Mouse (Mus musculus) ES-E14 (cell line): Measurements from ENCODE around the gene Ptk7. TPM values are rescaled to one million over a fixed set of nuclear protein-coding genes. Genes with fewer than 3 reads are reported as not detected.
A peak's percentile ranks its signal among the peaks of the same experiment; 100 is the strongest.
"Not testable (repeated sequence)": the region's sequence is repeated elsewhere in the genome, so short reads cannot be mapped to it uniquely, and the experiment has no call there.

Source experiments
- DNase-seq: peaks from one replicate; pipeline ENCODE4 v3.0.0-alpha.2; 2013; ENCODE audit warnings: low read depth, low spot score
- H3K27ac ChIP-seq: 2 replicates; pipeline ENCODE4 v1.5.1; 2012; ENCODE audit warnings: low read depth, mild to moderate bottlenecking, low read length, moderate library complexity, mixed read lengths; ENCODE audit not compliant: poor library complexity, insufficient read depth, severe bottlenecking
- H3K36me3 ChIP-seq: 2 replicates; pipeline ENCODE4 v1.6.1; 2012; ENCODE audit warnings: mild to moderate bottlenecking, low read length, moderate library complexity, mixed read lengths; ENCODE audit not compliant: control insufficient read depth, poor library complexity, insufficient read depth, severe bottlenecking
- H3K4me1 ChIP-seq, 2 experiments: fragments of 150-350 bp in 1 of 2; sonication (generic) in 1 of 2; 2 replicates each; pipeline ENCODE4 v1.6.1; 2012; ENCODE audit warnings: low read length in 2 of 2, mild to moderate bottlenecking in 1 of 2, mixed read lengths in 1 of 2; ENCODE audit not compliant: control insufficient read depth in 2 of 2, insufficient read depth in 2 of 2, poor library complexity in 1 of 2
- H3K4me3 ChIP-seq, 2 experiments: fragments of 150-350 bp in 1 of 2; sonication (generic) in 1 of 2; 2 replicates each; pipeline ENCODE4 v1.5.1; 2012; ENCODE audit warnings: low read length in 2 of 2, low read depth in 1 of 2, mild to moderate bottlenecking in 1 of 2, mixed read lengths in 1 of 2; ENCODE audit not compliant: insufficient read depth in 1 of 2, poor library complexity in 1 of 2, severe bottlenecking in 1 of 2
- H3K9ac ChIP-seq: 2 replicates; pipeline ENCODE4 v1.6.1; 2012; ENCODE audit warnings: low read depth, mild to moderate bottlenecking, low read length, mixed read lengths; ENCODE audit not compliant: poor library complexity, insufficient read depth, severe bottlenecking
- H3K9me3 ChIP-seq: fragments of 150-350 bp; sonication (generic); 2 replicates; pipeline ENCODE4 v1.6.1; 2012; ENCODE audit warnings: low read depth, mild to moderate bottlenecking, low read length; ENCODE audit not compliant: control insufficient read depth, insufficient read depth
- CHD2 ChIP-seq: IDR thresholded peaks from 2 replicates; pipeline ENCODE4 v1.6.1; 2014; ENCODE audit warnings: mild to moderate bottlenecking, low read depth, low read length, inconsistent platforms
- HCFC1 ChIP-seq: IDR thresholded peaks from 2 replicates; pipeline ENCODE4 v1.6.1; 2012; ENCODE audit warnings: low read length, inconsistent platforms, borderline replicate concordance; ENCODE audit not compliant: insufficient read depth
- MAFK ChIP-seq: IDR thresholded peaks from 2 replicates; pipeline ENCODE4 v1.6.1; 2014; ENCODE audit warnings: mild to moderate bottlenecking, low read depth, low read length, inconsistent platforms; ENCODE audit not compliant: insufficient read depth
- ZC3H11A ChIP-seq: IDR thresholded peaks from 2 replicates; pipeline ENCODE4 v1.6.1; 2012; ENCODE audit warnings: low read depth, mild to moderate bottlenecking, inconsistent platforms, low read length, borderline replicate concordance
- ZNF384 ChIP-seq: IDR thresholded peaks from 2 replicates; pipeline ENCODE4 v1.6.1; 2012; ENCODE audit warnings: low read depth, low read length, inconsistent platforms
- in situ Hi-C, 2 experiments: fragments of 600-800 bp; cut with MboI; formaldehyde crosslinking; loops; one replicate each; pipeline ENCODE4 v1.15.1; 2025; ENCODE audit warnings: low sequenced_read_pairs in 2 of 2, inconsistent platforms in 1 of 2; ENCODE audit not compliant: unreplicated experiment in 2 of 2
- total RNA-seq: library from RNA; depleted of rRNA; stranded (reverse); fragments of 300-350 nt; gene quantifications from 2 replicates; pipeline ENCODE4 v1.2.3, GENCODE M21; 2012

Ptk7 gene
- total RNA-seq, 1 experiment, result 200 TPM

GRCm38 (mm10) chr17:46576070-46576469 lies 53.2 kb downstream of the Ptk7 start:
- Histone ChIP-seq H3K9ac (no peak overlapping the region), H3K27ac (no peak overlapping the region), H3K9me3 (no peaks in the 10 kb centered on the region), H3K4me1 (no peaks in the 10 kb centered on the region; a peak in 1 of 4 replicates), H3K36me3 (peaks cover 40% of the 10 kb centered on the region), H3K4me3 (no peak overlapping the region)
- no peak for TF ChIP-seq CHD2
- TF ChIP-seq HCFC1, result no peak
- no peak for TF ChIP-seq MAFK
- no peak for TF ChIP-seq ZC3H11A
- TF ChIP-seq ZNF384, result no peak
- peak; percentile 56 for DNase-seq
- in situ Hi-C loops, result no loop called here

- H3K36me3 ChIP-seq, result peaks cover 45% of the 10 kb centered on the region
- H3K4me1 ChIP-seq, result no peaks in the 10 kb centered on the region; a peak in 1 of 4 replicates
- H3K9ac ChIP-seq, result no peak overlapping the region
- H3K9me3 ChIP-seq, result no peaks in the 10 kb centered on the region
- TF ChIP-seq CHD2 (no peak), ZNF384 (no peak), HCFC1 (no peak), MAFK (no peak), ZC3H11A (no peak)
- DNase-seq, result no peak
- H3K4me3 ChIP-seq, result no peak overlapping the region
- in situ Hi-C loops, result no loop called here
- H3K27ac ChIP-seq, result no peak overlapping the region
Measured at GRCm38 (mm10) chr17:46574535-46574934, 54.8 kb downstream of the Ptk7 start.

- no peak for TF ChIP-seq ZNF384
- no peak for TF ChIP-seq CHD2
- TF ChIP-seq ZC3H11A, result no peak
- TF ChIP-seq HCFC1, result no peak
- TF ChIP-seq MAFK, result no peak
- in situ Hi-C loops, result no loop called here
- H3K27ac ChIP-seq, result no peak overlapping the region
- no peak overlapping the region for H3K4me3 ChIP-seq
- no peak overlapping the region for H3K9ac ChIP-seq
- H3K36me3 ChIP-seq, result peaks cover 31% of the 10 kb centered on the region
- no peaks in the 10 kb centered on the region for H3K9me3 ChIP-seq
- no peak for DNase-seq
- no peaks in the 10 kb centered on the region for H3K4me1 ChIP-seq
Measured at GRCm38 (mm10) chr17:46571005-46571404, 58.3 kb downstream of the Ptk7 start.

- H3K9me3 ChIP-seq, result no peaks in the 10 kb centered on the region
- in situ Hi-C loops, result no loop called here
- no peak overlapping the region for H3K4me3 ChIP-seq
- TF ChIP-seq ZNF384, result no peak
- H3K9ac ChIP-seq, result no peak overlapping the region
- no peak overlapping the region for H3K27ac ChIP-seq
- H3K4me1 ChIP-seq, result peaks cover 0 to 5% of the 10 kb centered on the region in 2 experiments; a peak in 2 of 4 replicates
- no peak for DNase-seq
- H3K36me3 ChIP-seq, result no peaks in the 10 kb centered on the region
Measured at GRCm38 (mm10) chr17:46559146-46559545, 70.2 kb downstream of the Ptk7 start.

GRCm38 (mm10) chr17:46558151-46558550 lies 71.2 kb downstream of the Ptk7 start:
- in situ Hi-C loops, result no loop called here
- TF ChIP-seq ZNF384, result no peak
- TF ChIP-seq ZC3H11A, result no peak
- TF ChIP-seq CHD2, result no peak
- no peak for TF ChIP-seq MAFK
- TF ChIP-seq HCFC1, result no peak
- DNase-seq, result no peak
- Histone ChIP-seq H3K36me3 (no peaks in the 10 kb centered on the region), H3K4me1 (peaks cover 5 to 7% of the 10 kb centered on the region in 2 experiments; a peak in 2 of 4 replicates), H3K27ac (no peak overlapping the region), H3K4me3 (no peak overlapping the region), H3K9me3 (no peaks in the 10 kb centered on the region), H3K9ac (no peak overlapping the region)

DNA sequence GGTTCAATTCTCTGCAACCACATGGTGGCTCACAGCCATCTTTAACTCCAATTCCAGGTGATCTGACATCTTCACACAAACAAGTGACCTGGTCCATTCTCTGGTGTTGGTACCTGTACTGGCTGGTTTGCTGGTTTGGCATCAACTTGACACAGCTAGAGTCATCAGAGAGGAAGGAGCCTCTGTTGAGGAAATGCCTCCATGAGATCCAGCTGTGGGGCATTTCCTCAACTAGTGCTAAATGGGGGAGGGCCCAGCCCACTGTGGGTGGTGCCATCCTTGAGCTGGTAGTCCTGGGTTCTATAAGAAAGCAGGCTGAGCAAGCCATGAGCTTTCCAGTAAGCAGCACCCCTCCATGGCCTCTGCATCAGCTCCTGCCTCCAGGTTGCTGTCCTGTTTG lies 72.0 kb downstream of the Ptk7 start:
- H3K27ac ChIP-seq, H3K4me3 ChIP-seq: not testable (repeated sequence)

More for the DNA sequence above, 72.0 kb downstream of the Ptk7 start:
- H3K36me3 ChIP-seq, in situ Hi-C loops, DNase-seq, H3K4me1 ChIP-seq, H3K9me3 ChIP-seq, H3K9ac ChIP-seq: not testable (repeated sequence)
